Mouse (Mus musculus): ENCODE measurements around the gene Gcnt3. TPM values are rescaled to one million over a fixed set of nuclear protein-coding genes. Genes with fewer than 3 reads are reported as not detected.

The Gcnt3 gene
- total RNA-seq, 2 experiments from 2014 or later, result not detected

- intact Hi-C loops (cut with DNase I), result no loop called here
- no peak for DNase-seq
Observed at GRCm38 (mm10) chr9:70009754-70010304, 28.1 kb downstream of the Gcnt3 start.

GRCm38 (mm10) chr9:70007506-70008248 lies 30.2 kb downstream of the Gcnt3 start:
- no peak for DNase-seq

DNA sequence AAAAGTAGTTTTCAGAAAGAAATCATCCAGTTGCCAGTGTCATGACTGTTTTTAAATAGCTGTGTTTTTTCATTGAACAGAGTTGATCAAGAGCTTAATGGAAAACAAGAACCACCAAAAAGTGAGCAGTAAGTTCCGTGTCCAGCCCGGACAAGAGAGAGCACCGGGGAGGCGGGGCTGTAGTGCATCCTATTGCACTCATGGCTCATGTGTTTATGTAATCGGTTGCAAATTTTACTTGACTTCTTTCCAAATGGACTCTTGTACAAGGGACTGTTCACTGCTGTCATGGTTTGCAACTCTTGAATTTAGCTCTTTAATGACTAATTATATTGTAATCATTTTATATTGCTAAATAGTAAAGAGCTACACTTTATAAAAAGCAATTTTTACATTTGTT lies 30.9 kb downstream of the Gcnt3 start:
- intact Hi-C loops (cut with DNase I), result no loop called here
- no peak for DNase-seq

More at GRCm38 (mm10) chr9:70007506-70008248, 30.2 kb downstream of the Gcnt3 start:
- intact Hi-C loops (cut with DNase I), result no loop called here

DNA sequence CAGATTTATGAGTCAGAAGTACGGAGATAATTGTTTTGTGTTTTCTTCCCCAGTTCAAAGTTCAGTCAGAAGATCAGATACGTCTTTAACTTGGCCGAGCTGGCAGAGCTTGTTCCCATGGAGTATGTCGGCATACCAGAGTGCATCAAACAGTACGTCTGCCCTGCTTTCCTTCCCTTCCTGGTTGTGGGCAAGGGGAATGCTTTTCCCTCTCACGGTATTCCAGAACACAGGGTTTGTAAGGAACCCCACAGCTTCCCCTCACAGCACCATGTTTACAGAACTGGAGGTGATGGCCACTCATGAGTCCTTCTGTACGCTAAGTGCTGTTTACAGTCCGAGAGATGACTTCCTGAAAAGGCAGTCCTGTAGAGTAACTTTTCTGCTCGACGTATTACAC lies 34.4 kb downstream of the Gcnt3 start:
- DNase-seq, result no peak
- intact Hi-C loops (cut with DNase I), result no loop called here

- intact Hi-C loops (cut with DNase I), result no loop called here
- no peak for DNase-seq
Observed at GRCm38 (mm10) chr9:69999318-69999717, 38.6 kb downstream of the Gcnt3 start.

- DNase-seq, result no peak
- intact Hi-C loops (cut with DNase I), result no loop called here
Observed at GRCm38 (mm10) chr9:69994547-69994946, 43.3 kb downstream of the Gcnt3 start.

DNA sequence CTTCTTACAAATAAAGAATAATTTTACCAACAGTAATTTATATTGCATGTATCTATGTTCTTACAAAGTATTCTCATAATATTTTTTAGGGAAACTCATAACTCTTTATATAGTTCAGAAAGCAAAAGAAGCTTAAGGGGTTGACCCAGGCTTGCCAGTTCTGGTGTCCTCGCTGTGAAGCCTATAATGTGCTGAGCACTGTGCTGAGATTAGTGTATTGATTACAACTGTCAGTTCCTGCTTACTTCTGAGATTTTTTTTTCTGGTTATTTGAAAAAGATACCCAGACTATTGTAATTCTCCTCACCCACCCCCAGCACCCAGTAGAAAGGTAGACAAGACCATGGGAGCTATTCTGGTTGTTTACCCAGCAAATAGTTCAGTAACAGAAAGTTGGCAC lies 44.4 kb downstream of the Gcnt3 start:
- intact Hi-C loops (cut with DNase I), result no loop called here

GRCm38 (mm10) chr9:69992841-69993277 lies 45.0 kb downstream of the Gcnt3 start:
- no peak for DNase-seq
- intact Hi-C loops (cut with DNase I), result no loop called here

More for the DNA sequence above, 44.4 kb downstream of the Gcnt3 start:
- DNase-seq, result no peak

DNA sequence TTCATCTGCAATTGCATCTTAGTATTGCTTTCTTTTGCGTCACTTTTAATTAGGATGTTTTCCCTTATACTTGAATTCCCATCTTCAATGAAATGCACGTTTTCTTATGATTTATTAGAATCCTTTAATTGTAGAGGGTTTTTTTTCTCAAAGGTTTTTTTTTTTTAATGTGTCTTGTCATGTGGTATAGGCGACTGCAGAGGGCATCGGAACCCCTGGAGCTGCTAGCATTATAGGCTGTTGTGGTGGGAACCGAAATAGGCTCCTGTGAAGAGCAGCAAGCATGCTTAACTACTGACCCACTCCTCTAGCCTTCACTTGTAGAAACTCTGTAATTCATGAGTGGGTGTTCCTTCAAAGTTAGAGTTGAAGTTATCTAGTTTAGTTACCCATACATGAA lies 47.5 kb downstream of the Gcnt3 start:
- intact Hi-C loops (cut with DNase I), result no loop called here
- no peak for DNase-seq

DNA sequence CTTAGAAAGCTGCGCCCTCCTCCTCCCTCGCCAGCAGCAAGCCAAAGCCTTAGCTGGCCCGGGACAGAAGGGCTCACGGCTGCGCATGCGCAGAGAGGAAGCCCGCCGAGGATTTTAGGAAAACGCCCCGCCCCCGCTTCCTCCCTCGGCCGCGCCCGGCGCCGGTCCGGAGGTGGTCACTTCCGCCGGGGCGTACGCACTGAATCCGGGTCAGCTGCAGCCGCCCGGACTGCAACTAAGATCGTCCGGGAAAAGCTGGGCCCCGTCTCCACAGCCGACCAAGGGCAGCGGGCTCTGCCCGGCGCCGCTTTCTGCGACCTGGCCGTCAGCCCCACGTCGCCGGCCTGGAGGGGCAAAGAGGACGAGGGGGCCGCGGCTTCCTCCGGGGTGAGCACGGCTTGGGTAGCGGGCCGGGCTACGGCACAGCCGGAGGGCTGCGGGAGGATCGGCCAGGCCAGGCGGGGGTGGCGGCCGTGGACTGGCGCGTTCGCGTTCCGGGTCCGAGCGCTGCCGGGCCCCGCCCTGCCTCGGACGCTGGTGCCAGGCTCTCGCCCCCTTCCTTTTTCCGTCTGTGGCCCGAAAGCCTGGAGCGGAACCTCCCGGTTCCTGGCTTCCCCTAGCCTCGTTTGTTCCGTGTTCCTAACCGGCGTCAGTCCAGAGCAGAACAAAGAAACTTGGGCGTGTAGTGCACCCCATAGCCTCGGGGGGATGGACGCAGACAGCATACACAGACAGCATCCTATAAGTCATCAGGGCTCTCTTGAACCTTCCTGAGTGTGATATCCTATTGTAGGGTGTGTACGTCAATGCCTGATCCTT lies 48.4 kb downstream of the Gcnt3 start, which contains the start of gene Bnip2:
TSS of gene Bnip2 (plus strand) at position 164 of the 819 bp plus-strand sequence.
- intact Hi-C loops (cut with DNase I), result no loop called here

GRCm38 (mm10) chr9:69988706-69989302 lies 49.1 kb downstream of the Gcnt3 start:
- intact Hi-C loops (cut with DNase I), result no loop called here
- no peak for DNase-seq

More for the DNA sequence above, 48.4 kb downstream of the Gcnt3 start, which contains the start of gene Bnip2:
- DNase-seq, result peak; percentile 94 to 95

- DNase-seq, result peak; percentile 29 to 37
- intact Hi-C loops (cut with DNase I), result loop anchor here (2.0 kb wide), 1 partner anchor 39 kb away; no protein-coding TSS in a partner anchor
Observed at GRCm38 (mm10) chr9:69987579-69987978, 50.3 kb downstream of the Gcnt3 start.

DNA sequence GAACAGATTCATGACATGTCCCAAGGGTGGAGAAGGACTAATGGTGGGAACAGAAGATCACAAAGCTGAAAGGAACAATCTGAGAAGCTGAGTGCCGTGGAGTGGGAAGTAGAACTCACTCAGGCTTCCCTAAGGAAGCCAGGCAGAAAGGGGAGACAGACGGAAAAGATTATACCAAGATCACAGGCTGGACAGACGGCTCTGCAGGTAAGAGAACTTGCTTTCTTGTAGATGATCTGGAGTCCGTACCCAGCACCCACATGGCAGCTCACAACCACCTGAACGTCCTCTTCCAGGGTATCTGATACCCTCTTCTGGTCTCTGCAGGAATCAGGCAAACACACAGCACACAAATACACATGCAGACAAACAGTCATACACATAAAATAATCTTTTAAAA lies 51.3 kb downstream of the Gcnt3 start:
- intact Hi-C loops (cut with DNase I), result loop anchor here (2.0 kb wide), 1 partner anchor 38 kb away; no protein-coding TSS in a partner anchor
- DNase-seq, result no peak

DNA sequence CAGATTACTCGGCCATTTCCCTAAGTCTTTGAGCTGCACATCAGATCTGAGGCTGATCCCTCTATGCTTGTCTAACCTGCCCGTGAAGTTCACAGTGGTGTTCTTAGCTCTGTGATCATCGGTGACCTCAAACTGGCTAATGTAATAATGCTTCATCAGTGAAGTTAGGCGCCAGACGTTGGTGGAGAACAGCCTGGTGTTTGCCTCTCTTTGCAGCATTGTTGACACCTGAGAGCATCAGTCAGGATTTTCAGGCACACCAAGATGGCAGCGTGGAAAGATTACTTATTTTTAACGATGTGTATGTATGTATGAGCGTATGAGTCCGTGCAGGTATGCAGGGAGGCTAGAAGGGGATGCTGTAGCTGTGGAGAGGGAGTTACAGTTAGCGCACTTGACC lies 51.8 kb downstream of the Gcnt3 start:
- intact Hi-C loops (cut with DNase I), result loop anchor here (2.0 kb wide), 1 partner anchor 37 kb away; no protein-coding TSS in a partner anchor

GRCm38 (mm10) chr9:69985526-69985925 lies 52.4 kb downstream of the Gcnt3 start:
- intact Hi-C loops (cut with DNase I), result no loop called here
- DNase-seq, result no peak

More for the DNA sequence above, 51.8 kb downstream of the Gcnt3 start:
- DNase-seq, result no peak

Other genes with a start within 250 kb of the Gcnt3 start
- gene Bnip2, start 48.6 kb downstream of the Gcnt3 start, total RNA-seq (2021), result 10 to 100 TPM; 70.4 to 74.8 TPM
- 10 to 100 TPM; 49.1 to 52.8 TPM for gene Gtf2a2, start 25.5 kb downstream of the Gcnt3 start, total RNA-seq (2021)
- 1 to 10 TPM in 1 of 2 experiments, under 1 TPM in 1; 0.62 to 1.6 TPM for gene Fam81a, start 104.5 kb upstream of the Gcnt3 start, total RNA-seq (2021)
- 1 to 10 TPM; 7.0 to 8.4 TPM for gene Myo1e, start 169.3 kb upstream of the Gcnt3 start, total RNA-seq (2021)